Mouse (Mus musculus): ENCODE results near the gene Fam198b. TPM values are rescaled to one million over a fixed set of nuclear protein-coding genes. Genes with fewer than 3 reads are reported as not detected.

The Fam198b gene
- 25.7 TPM for polyA plus RNA-seq (2014; fragmentation: Illumina TruSeq; extraction: RNeasy Lipid Tissue Mini Kit (QIAGEN cat#74804); ENCODE audit: low read depth, low replicate concordance)

GRCm38 (mm10) chr3:79884305-79884704, at the start of gene Fam198b:
Fam198b (plus strand) TSS chr3:79884533.

GRCm38 (mm10) chr3:79852654-79853166, 31.6 kb upstream of the Fam198b start, which contains the start of gene Tmem144:
Tmem144 (minus strand) TSS chr3:79852773.

Other genes starting within 250 kb of the Fam198b start
- gene Rxfp1, start 146.7 kb upstream of the Fam198b start, polyA plus RNA-seq (2014; fragmentation: Illumina TruSeq; extraction: RNeasy Lipid Tissue Mini Kit (QIAGEN cat#74804); ENCODE audit: low read depth, low replicate concordance) = not detected
- gene Tmem144, start 31.8 kb upstream of the Fam198b start, polyA plus RNA-seq (2014; fragmentation: Illumina TruSeq; extraction: RNeasy Lipid Tissue Mini Kit (QIAGEN cat#74804); ENCODE audit: low read depth, low replicate concordance) = 56.9 TPM